Mouse (Mus musculus) heart, embryonic 15.5 days (tissue): ENCODE data around the gene Gabpb2. TPM values are rescaled to one million over a fixed set of nuclear protein-coding genes. Genes with fewer than 3 reads are reported as not detected.

Source experiments
- ATAC-seq: fragments of 200-750 bp; cut with Nextera tagmentation; replicated peaks from 2 replicates; pipeline ENCODE4 v1.8.0; 2017; ENCODE audit warnings: low read depth, moderate TSS enrichment; ENCODE audit not compliant: insufficient number of reproducible peaks, insufficient read depth, low FRiP score
- H3K27ac ChIP-seq: fragments of 300-500 bp; sonication (generic); 2 replicates; pipeline ENCODE4 v1.5.1; 2015; ENCODE audit warnings: mild to moderate bottlenecking, inconsistent platforms
- H3K27me3 ChIP-seq: fragments of 300-500 bp; sonication (generic); 2 replicates; pipeline ENCODE4 v1.6.1; 2015; ENCODE audit warnings: inconsistent platforms
- H3K36me3 ChIP-seq: fragments of 300-500 bp; sonication (generic); 2 replicates; pipeline ENCODE4 v1.6.1; 2015; ENCODE audit warnings: mild to moderate bottlenecking, inconsistent platforms
- H3K4me1 ChIP-seq: fragments of 300-500 bp; sonication (generic); replicated peaks from 2 replicates; pipeline ENCODE4 v1.6.1; 2015; ENCODE audit warnings: inconsistent platforms
- H3K4me2 ChIP-seq: fragments of 300-500 bp; sonication (generic); 2 replicates; pipeline ENCODE4 v1.6.1; 2015; ENCODE audit warnings: inconsistent platforms, mild to moderate bottlenecking, moderate library complexity
- H3K4me3 ChIP-seq: fragments of 300-500 bp; sonication (generic); 2 replicates; pipeline ENCODE4 v1.5.1; 2015; ENCODE audit warnings: mild to moderate bottlenecking, inconsistent platforms
- H3K9ac ChIP-seq: fragments of 300-500 bp; sonication (generic); 2 replicates; pipeline ENCODE4 v1.6.1; 2015; ENCODE audit warnings: mild to moderate bottlenecking, inconsistent platforms
- H3K9me3 ChIP-seq: fragments of 300-500 bp; sonication (generic); replicated peaks from 2 replicates; pipeline ENCODE4 v1.6.1; 2016; ENCODE audit warnings: inconsistent platforms
- WGBS: fragments of 180-500 bp; shearing (Covaris S2); methylation state at CpG from one replicate; pipeline ENCODE4 v1.1.7; 2015; ENCODE audit warnings: mixed read lengths; 5-methylcytosine and 5-hydroxymethylcytosine counted together
- polyA plus RNA-seq: library from polyadenylated mRNA; unstranded; fragments of >200 nt; fragmentation: Nextera tagmentation; extraction: Ambion mirVana; gene quantifications from 2 replicates; pipeline ENCODE4 v1.2.1, GENCODE M21; 2015

The Gabpb2 gene
- polyA plus RNA-seq, 1 experiment from 2014 or later, result 5.1 TPM

GRCm38 (mm10) chr3:95230495-95231297 is 13.0 kb upstream of the Gabpb2 start:
- H3K36me3 ChIP-seq, result peaks cover 42% of the 10 kb centered on the region
- 47% methylated on average over 8 of the region's 8 CpGs for WGBS
- peak overlapping the region; percentile 98 for H3K9ac ChIP-seq
- no peaks in the 10 kb centered on the region for H3K9me3 ChIP-seq
- peak overlapping the region; percentile 70 for H3K4me2 ChIP-seq
- H3K27ac ChIP-seq, result peak overlapping the region; percentile 92
- H3K4me1 ChIP-seq, result peaks cover 45% of the 10 kb centered on the region
- H3K27me3 ChIP-seq, result no peaks in the 10 kb centered on the region
- no peak for ATAC-seq
- peak overlapping the region; percentile 93 for H3K4me3 ChIP-seq

- ATAC-seq, result peak; percentile 17; the same call in 1 of the 2 replicates
- H3K4me1 ChIP-seq, result peaks cover 45% of the 10 kb centered on the region
- 13% methylated on average over 13 of the region's 13 CpGs for WGBS
These were observed 12.2 kb upstream of the Gabpb2 start for GRCm38 (mm10) chr3:95229781-95230494.

GRCm38 (mm10) chr3:95228894-95229780 is 11.4 kb upstream of the Gabpb2 start:
- Histone ChIP-seq H3K9me3 (no peaks in the 10 kb centered on the region), H3K36me3 (peaks cover 27% of the 10 kb centered on the region), H3K27ac (peak overlapping the region; percentile 92), H3K4me1 (peaks cover 49% of the 10 kb centered on the region), H3K4me2 (peak overlapping the region; percentile 70), H3K9ac (peak overlapping the region; percentile 98), H3K27me3 (no peaks in the 10 kb centered on the region), H3K4me3 (peak overlapping the region; percentile 93)
- ATAC-seq, result peak; percentile 5
- under 1% methylated on average over 43 of the region's 43 CpGs for WGBS

More at GRCm38 (mm10) chr3:95229781-95230494, 12.2 kb upstream of the Gabpb2 start:
- no peaks in the 10 kb centered on the region for H3K9me3 ChIP-seq
- no peaks in the 10 kb centered on the region for H3K27me3 ChIP-seq
- H3K4me3 ChIP-seq, result peak overlapping the region; percentile 93
- peak overlapping the region; percentile 70 for H3K4me2 ChIP-seq
- H3K27ac ChIP-seq, result peak overlapping the region; percentile 92
- peaks cover 35% of the 10 kb centered on the region for H3K36me3 ChIP-seq
- H3K9ac ChIP-seq, result peak overlapping the region; percentile 98

GRCm38 (mm10) chr3:95228148-95228893 is 10.6 kb upstream of the Gabpb2 start, which contains the start of gene Cdc42se1:
Cdc42se1 (plus strand) TSS chr3:95228732.
- H3K4me2 ChIP-seq, result peak within 1 kb of the TSS; percentile 70
- H3K36me3 ChIP-seq, result peaks cover 19% of the 10 kb centered on the region
- ATAC-seq, result peak; percentile 89
- peaks cover 53% of the 10 kb centered on the region for H3K4me1 ChIP-seq
- H3K27me3 ChIP-seq, result no peaks in the 10 kb centered on the region
- no peaks in the 10 kb centered on the region for H3K9me3 ChIP-seq
- H3K9ac ChIP-seq, result peak within 1 kb of the TSS; percentile 98
- WGBS, result under 1% methylated on average over 62 of the region's 64 CpGs
- H3K4me3 ChIP-seq, result peak within 1 kb of the TSS; percentile 93
- H3K27ac ChIP-seq, result peak within 1 kb of the TSS; percentile 92

- Histone ChIP-seq H3K9ac (peak overlapping the region; percentile 98; the same call in 1 of the 2 replicates), H3K4me1 (peaks cover 48% of the 10 kb centered on the region), H3K27me3 (no peaks in the 10 kb centered on the region), H3K27ac (0 out of 2 replicates have a peak overlapping the region, but pooled peaks have one; percentile 8), H3K9me3 (no peaks in the 10 kb centered on the region), H3K4me2 (peak overlapping the region; percentile 70), H3K36me3 (peaks cover 10% of the 10 kb centered on the region; the same call in 1 of the 2 replicates), H3K4me3 (peak overlapping the region; percentile 93)
- 23% methylated on average over 1 of the region's 1 CpGs for WGBS
- no peak for ATAC-seq
These were observed 9.5 kb upstream of the Gabpb2 start for GRCm38 (mm10) chr3:95227214-95227613.

GRCm38 (mm10) chr3:95224295-95224694 is 6.6 kb upstream of the Gabpb2 start:
- no peaks in the 10 kb centered on the region for H3K9me3 ChIP-seq
- H3K9ac ChIP-seq, result no peak overlapping the region
- peaks cover 21% of the 10 kb centered on the region for H3K4me1 ChIP-seq
- no peak overlapping the region for H3K4me3 ChIP-seq
- H3K4me2 ChIP-seq, result no peak overlapping the region
- no peaks in the 10 kb centered on the region for H3K27me3 ChIP-seq
- 27% methylated on average over 6 of the region's 6 CpGs for WGBS
- no peak overlapping the region for H3K27ac ChIP-seq
- peaks cover 11% of the 10 kb centered on the region; the same call in 1 of the 2 replicates for H3K36me3 ChIP-seq
- ATAC-seq, result no peak

GRCm38 (mm10) chr3:95223041-95223440 is 5.3 kb upstream of the Gabpb2 start:
- H3K36me3 ChIP-seq, result peaks cover 11% of the 10 kb centered on the region; the same call in 1 of the 2 replicates

GRCm38 (mm10) chr3:95218466-95219137 is 886 bp upstream of the Gabpb2 start:
- Histone ChIP-seq H3K4me3 (peak overlapping the region; percentile 72), H3K9ac (no peak overlapping the region), H3K4me1 (peaks cover 16% of the 10 kb centered on the region), H3K4me2 (peak overlapping the region; percentile 65), H3K27me3 (no peaks in the 10 kb centered on the region), H3K36me3 (peaks cover 27% of the 10 kb centered on the region; the same call in 1 of the 2 replicates), H3K27ac (peak overlapping the region; percentile 99), H3K9me3 (no peaks in the 10 kb centered on the region)
- no peak for ATAC-seq
- WGBS, result 81% methylated on average over 6 of the region's 6 CpGs

More at GRCm38 (mm10) chr3:95223041-95223440, 5.3 kb upstream of the Gabpb2 start:
- Histone ChIP-seq H3K4me3 (no peak overlapping the region), H3K27me3 (no peaks in the 10 kb centered on the region), H3K9ac (no peak overlapping the region), H3K9me3 (no peaks in the 10 kb centered on the region), H3K27ac (0 out of 2 replicates have a peak overlapping the region, but pooled peaks have one; percentile 23), H3K4me2 (no peak overlapping the region), H3K4me1 (peaks cover 23% of the 10 kb centered on the region)
- no peak for ATAC-seq
- WGBS, result 94% methylated on average over 2 of the region's 2 CpGs

GRCm38 (mm10) chr3:95216655-95217254 is 961 bp downstream of the Gabpb2 start:
- no peaks in the 10 kb centered on the region for H3K9me3 ChIP-seq
- peaks cover 14% of the 10 kb centered on the region for H3K4me1 ChIP-seq
- H3K36me3 ChIP-seq, result peaks cover 29% of the 10 kb centered on the region
- no peaks in the 10 kb centered on the region for H3K27me3 ChIP-seq
- peak overlapping the region; percentile 72 for H3K4me3 ChIP-seq
- H3K27ac ChIP-seq, result peak overlapping the region; percentile 99
- WGBS, result 13% methylated on average over 4 of the region's 4 CpGs
- peak overlapping the region; percentile 65 for H3K4me2 ChIP-seq
- H3K9ac ChIP-seq, result peak overlapping the region; percentile 87
- no peak; the same call in none of the 2 replicates for ATAC-seq
